Mouse (Mus musculus): ENCODE measurements around the gene Myo9b.

DNA sequence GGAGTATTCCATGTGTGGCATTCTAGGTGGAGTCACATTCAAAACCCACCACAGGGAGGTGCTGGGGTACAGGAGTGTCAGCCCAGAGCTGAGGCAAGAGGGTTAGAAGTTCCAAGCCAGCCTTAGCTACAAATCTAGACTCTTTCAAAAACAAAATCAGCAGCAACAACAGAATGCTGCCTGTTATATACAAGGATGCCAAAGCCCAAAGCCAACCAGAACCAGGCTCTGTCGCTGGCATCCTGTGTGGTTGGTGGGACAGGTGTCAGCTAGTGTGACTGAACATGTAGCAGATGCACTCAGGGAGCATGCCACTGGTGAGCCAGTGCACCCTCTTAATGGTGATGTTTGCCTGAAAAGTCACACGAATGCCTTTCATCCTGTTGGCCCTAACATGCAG lies 128.3 kb downstream of the Myo9b start:
- TF ChIP-seq GATA1 (IDR thresholded peaks at IDR 0.05; ENCODE audit: borderline replicate concordance, low read length) (no peak), FLI1 (IDR thresholded peaks at IDR 0.05; ENCODE audit: low read length) (no peak)

All from megakaryocyte, embryonic 14.5 days (primary cell).